Mouse (Mus musculus): ENCODE data around the gene Nufip2. TPM values are rescaled to one million over a fixed set of nuclear protein-coding genes. Genes with fewer than 3 reads are reported as not detected.
"Not testable (repeated sequence)": the region's sequence is repeated elsewhere in the genome, so short reads cannot be mapped to it uniquely, and the experiment has no call there.

Nufip2 gene
- total RNA-seq, 2 experiments from 2014 or later, result 70.6 to 76.5 TPM

DNA sequence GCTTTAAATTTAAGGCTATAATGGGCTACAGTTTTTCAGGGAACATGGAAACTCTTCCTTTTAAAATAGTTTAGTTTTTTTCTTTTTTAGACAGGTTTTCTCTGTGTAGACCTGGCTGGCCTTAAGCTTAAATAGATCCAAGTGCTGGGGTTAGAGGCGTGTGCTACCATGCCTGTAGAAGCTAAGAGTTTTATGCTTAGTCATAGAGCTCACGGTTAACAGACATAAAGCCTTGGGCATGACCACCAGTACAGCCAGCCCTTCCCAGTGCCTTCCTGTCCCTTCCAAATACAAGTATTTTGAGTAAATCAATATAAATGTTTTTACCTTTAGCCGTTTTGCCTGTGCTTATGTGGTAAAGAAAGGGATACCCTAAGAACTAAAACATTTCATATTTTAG lies 20.0 kb downstream of the Nufip2 start:
- no peak for DNase-seq (ENCODE audit: extremely low spot score in 1 of 2, low spot score in 1 of 2)

- no peak for DNase-seq (ENCODE audit: extremely low spot score in 1 of 2, low spot score in 1 of 2)
Measured at GRCm38 (mm10) chr11:77709039-77709438, 23.1 kb downstream of the Nufip2 start.

- DNase-seq (ENCODE audit: extremely low spot score in 1 of 2, low spot score in 1 of 2), result no peak
Measured at GRCm38 (mm10) chr11:77713736-77714135, 27.8 kb downstream of the Nufip2 start.

DNA sequence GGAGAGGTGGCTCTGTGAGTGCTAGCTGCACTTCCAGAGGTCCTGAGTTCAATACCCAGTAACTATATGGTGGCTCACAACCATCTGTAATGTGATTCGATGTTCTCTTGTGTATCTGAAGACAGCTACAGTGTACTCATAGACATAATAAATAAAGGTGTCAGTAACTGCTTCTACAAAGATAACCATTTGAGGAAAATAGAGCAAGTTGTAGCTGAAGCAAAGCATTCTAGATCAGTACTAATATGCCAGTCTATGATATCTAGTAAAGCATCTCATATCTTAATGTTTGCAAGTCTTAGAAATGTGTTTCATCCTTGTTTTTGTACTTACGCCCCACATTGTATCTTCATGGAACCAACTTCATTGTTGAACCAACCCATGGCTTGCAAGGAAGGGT lies 33.1 kb downstream of the Nufip2 start:
- DNase-seq (ENCODE audit: extremely low spot score in 1 of 2, low spot score in 1 of 2), result no peak

DNA sequence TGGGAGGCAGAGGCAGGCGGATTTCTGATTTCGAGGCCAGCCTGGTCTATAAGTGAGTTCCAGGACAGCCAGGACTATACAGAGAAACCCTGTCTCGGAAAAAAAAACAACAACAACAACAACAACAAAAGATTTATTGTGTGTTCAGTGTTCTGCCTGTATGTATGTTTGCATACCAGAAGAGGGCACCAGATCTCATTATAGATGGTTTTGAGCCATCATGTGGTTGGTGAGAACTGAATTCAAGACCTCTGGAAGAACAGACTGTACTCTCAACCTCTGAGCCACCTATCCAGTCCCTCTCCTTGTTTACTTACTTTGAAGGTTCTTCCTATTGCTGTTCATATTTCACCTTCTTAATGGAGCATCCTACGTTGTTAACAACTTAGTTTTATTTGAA lies 35.4 kb downstream of the Nufip2 start:
- no peak for DNase-seq (ENCODE audit: extremely low spot score in 1 of 2, low spot score in 1 of 2)

DNA sequence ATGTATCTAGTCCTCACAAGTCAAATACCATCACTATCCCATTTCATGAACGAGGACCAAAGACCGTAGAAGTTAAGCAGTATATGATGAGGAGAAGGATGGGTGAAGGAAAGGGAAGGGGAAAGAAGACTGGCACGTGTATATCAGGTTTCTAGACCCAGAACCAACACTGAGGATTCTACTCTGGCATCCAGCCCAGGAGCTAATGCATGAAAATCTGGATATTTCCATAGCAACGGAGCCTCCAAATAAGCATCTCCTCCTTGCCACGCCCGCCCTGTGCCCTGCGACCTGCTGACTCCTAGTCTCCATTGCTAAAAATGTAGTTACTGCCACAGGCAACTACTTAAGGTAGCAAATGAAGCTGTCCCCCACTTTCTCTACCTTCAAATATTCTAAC lies 38.8 kb downstream of the Nufip2 start:
- DNase-seq (ENCODE audit: extremely low spot score in 1 of 2, low spot score in 1 of 2), result no peak

DNA sequence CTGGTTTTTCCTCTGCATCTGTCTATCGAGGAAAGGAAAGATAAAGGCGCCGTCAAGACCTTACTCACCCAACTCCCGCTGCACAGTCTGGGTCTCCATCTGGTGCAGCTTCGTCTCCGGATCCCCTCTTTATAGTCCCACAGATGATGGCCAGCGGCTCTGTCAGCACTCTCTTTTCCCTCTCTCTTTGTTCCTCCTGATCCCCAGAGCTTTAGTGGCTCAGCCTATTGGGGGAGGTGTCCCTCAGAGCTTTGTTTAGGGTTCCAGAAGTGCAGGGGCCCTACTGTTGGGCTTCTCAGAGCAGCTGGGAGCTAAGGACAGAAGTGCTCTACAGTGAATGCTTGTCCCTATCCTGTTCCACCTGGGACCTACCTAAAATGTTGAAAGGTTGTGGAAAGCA lies 39.2 kb downstream of the Nufip2 start, which contains the start of gene Cryba1:
Gene Cryba1 (minus strand): TSS at position 101 of the 400 bp plus-strand sequence.
- DNase-seq (ENCODE audit: extremely low spot score in 1 of 2, low spot score in 1 of 2), result no peak

DNA sequence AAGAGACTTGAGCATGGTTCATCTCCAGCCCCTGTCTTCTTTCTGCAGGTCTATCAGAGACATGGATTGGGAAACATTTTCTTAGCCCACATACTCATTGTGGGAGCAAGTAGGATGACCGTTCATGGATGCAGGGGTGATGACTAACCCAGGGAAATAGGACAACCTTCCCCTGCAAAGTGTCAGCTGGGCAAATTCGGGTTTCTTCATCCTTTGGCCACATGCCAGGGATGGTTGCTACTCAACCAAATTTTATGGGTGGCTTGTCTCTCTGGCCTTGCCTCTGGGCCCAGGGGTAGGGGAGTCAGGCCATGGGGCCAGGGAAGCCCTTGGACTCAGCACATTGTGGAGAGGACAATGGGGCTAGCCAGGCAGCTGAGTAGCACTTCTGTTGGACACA lies 42.6 kb downstream of the Nufip2 start:
- no peak for DNase-seq (ENCODE audit: extremely low spot score in 1 of 2, low spot score in 1 of 2)

GRCm38 (mm10) chr11:77737289-77737688 lies 51.3 kb downstream of the Nufip2 start:
- peak; percentile 67 to 95 for DNase-seq (ENCODE audit: extremely low spot score in 1 of 2, low spot score in 1 of 2)

DNA sequence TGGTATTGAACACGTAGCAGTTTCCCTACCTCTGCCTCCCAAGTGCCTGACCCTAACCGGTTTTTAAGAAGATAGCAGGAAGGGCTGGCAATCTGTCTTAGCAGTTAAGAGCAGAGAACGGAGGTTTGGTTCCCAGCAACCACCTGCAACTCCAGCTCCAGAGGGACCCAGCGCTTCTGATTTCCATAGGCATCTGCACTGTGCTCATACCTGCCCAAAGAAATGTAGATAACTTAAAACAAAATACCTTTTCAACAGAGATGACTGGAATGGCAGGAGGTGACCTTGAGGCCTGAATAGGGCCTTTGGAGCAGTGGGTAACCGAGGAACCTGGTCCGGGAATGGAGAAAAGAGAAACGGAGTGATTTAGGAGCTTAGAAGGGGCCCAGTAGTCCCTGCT lies 52.6 kb downstream of the Nufip2 start:
- DNase-seq (ENCODE audit: extremely low spot score in 1 of 2, low spot score in 1 of 2), result no peak

- peak in 1 of 2 experiments; percentile 30 for DNase-seq (ENCODE audit: extremely low spot score in 1 of 2, low spot score in 1 of 2)
Measured at GRCm38 (mm10) chr11:77743966-77744365, 58.0 kb downstream of the Nufip2 start.

GRCm38 (mm10) chr11:77746652-77747051 lies 60.7 kb downstream of the Nufip2 start:
- DNase-seq (ENCODE audit: extremely low spot score in 1 of 2, low spot score in 1 of 2), result no peak

DNA sequence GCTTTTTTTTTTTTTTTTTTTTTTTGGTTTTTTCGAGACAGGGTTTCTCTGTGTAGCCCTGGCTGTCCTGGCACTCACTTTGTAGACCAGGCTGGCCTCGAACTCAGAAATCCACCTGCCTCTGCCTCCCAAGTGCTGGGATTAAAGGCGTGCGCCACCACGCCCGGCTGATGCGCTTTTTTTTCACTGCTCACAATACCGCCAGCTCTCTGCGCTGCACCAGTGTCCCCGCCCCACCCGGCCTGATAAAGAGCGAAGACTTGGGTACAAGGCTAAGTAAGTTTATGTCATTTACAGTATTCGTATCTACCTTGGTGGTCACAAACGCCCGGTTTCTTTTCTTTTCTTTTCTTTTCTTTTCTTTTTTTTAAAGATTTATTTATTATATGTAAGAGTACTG lies 61.1 kb downstream of the Nufip2 start:
- DNase-seq (ENCODE audit: extremely low spot score in 1 of 2, low spot score in 1 of 2), result not testable (repeated sequence)

DNA sequence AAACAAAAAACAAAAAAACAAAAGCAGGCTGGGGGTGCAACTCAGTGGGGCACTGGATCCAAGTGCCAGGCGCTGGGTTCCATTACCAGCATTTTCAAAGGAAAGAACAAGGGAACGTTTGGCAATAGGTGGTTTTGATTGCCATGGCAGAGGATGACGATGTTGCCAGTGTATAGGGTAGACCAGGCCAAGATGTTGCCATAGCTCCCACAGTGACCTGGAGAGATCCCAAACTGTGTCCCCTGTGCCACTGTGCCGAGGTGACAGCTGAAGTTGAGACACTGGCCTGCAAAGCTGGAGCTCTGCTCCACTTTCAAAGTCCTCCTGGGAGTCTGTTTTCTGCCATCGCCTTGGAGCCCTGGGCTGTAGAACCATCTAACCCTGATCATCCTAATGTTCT lies 63.0 kb downstream of the Nufip2 start:
- no peak for DNase-seq (ENCODE audit: extremely low spot score in 1 of 2, low spot score in 1 of 2)

- no peak for DNase-seq (ENCODE audit: extremely low spot score in 1 of 2, low spot score in 1 of 2)
Measured at GRCm38 (mm10) chr11:77752525-77752924, 66.6 kb downstream of the Nufip2 start.

DNA sequence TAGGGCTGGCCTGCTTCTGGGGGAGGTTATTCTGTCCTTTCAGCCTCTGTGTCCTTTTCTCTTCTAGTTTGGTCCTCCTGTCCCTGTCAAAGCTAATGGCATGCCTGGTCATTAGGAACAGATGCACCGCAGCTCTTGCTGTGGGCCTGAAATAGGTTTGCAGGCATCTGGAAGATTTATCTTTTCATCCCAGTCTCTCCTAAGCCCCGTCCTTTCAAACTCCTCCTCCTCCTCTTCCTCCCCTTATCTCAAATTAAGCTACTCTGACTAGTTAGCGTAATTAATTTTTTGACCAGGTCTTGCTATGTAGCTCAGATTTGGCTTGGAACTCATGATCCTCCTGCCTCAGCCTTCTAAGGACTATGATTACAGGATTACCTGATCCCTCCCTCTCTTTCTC lies 67.5 kb downstream of the Nufip2 start:
- DNase-seq (ENCODE audit: extremely low spot score in 1 of 2, low spot score in 1 of 2), result no peak

- DNase-seq (ENCODE audit: extremely low spot score in 1 of 2, low spot score in 1 of 2), result no peak
Measured at GRCm38 (mm10) chr11:77760031-77760430, 74.1 kb downstream of the Nufip2 start.

DNA sequence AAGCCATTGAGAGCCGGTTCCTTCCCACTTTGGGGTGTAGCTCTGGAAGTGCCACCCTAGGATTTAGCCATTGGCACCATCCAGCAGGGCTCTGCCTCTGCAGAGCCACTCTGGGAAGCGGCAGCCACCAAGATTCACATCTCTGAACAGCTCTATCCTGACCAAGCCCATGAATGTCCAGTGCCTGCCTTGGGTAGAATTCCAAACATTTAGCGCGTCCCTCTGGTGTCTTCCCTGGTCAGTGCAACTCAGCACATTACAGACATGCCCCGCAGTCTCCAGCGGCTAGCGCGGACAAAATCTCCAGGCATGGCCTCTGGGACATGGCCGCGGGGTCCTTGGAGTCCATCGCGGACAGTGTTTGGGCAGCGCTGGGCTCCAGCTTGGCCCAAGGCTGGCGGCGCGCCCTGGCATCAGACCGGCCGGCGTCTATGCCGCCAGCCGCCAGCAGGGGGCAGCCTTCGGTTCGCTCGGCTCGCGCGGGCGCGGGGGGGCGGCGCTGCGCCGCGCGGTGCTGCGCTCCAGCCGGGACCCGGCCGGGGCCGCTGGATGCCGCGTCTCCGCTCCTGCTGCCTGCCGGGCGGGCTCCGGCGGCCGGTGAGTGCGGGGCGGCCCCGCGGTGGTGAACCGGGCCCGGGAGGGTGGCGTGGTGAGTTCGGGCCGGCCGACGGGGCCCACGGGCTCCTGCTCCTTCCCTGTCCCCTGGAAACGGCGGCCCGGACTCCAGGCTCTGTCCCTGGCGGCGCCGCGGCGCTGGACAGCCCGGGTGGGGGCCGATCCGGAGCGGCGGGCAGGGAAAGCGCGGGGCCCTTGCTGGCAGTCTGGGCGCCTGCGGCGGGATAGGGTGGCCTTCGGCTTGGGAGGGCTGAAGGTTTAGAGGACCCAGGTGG lies 77.1 kb downstream of the Nufip2 start, which contains the start of gene Myo18a:
Gene Myo18a (plus strand): TSS at position 464 of the 890 bp plus-strand sequence.
- DNase-seq (ENCODE audit: extremely low spot score in 1 of 2, low spot score in 1 of 2), result peak; percentile 86 to 90

DNA sequence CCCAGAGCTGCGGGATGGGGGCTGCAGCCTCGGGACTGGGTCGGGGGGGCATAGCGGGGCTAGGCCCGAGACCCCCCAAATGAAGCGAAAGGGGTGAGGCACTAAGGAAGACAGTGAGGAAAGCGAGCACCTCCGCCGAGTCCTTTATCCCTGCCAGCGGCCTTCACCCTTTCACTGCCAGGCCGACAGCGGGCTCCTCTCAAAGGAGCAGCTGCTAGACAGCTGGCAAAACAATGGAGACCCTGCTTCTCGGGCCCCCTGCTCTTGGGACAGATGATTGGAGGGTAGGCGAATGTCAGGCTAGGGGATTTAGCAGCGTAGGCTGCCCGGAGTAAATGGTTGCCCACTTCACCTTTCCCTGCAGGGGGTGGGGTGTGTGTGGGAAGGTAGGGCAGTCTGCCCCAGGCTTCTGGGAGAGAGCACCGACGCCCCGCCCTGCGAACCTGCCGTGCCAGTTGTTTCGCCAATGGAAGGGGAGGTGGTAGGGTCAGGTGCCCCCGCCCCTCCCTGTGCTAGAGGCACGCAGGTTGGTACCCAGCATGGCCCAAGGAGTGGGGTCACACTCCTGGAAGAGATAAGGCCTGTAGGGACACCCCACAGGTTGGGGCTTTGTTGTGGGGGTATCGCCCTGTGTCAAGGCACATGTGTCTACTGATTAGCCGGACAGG lies 77.9 kb downstream of the Nufip2 start:
- DNase-seq (ENCODE audit: extremely low spot score in 1 of 2, low spot score in 1 of 2), result peak; percentile 17 to 35

GRCm38 (mm10) chr11:77764694-77765458 lies 78.9 kb downstream of the Nufip2 start:
- DNase-seq (ENCODE audit: extremely low spot score in 1 of 2, low spot score in 1 of 2), result peak; percentile 19 to 23

DNA sequence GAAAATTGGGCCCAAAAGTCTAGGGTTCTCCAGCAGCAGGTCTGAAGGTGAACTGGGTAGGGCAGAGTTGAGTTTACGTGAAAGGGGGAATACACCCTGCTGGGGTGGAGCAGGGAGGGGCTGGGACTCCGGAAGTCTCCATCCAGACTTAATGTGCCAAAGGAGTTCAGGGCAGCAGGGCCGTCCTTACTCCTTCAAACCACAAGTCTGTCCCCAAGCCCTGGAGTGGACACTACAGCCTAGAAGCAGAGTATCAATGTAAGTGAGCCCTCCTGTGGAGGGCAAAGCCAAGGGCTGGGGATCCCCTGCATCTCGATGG lies 79.5 kb downstream of the Nufip2 start:
- DNase-seq (ENCODE audit: extremely low spot score in 1 of 2, low spot score in 1 of 2), result no peak

Measured in layer of hippocampus, postnatal 25 days (tissue).